Mouse (Mus musculus) heart, postnatal 14 days (tissue): ENCODE measurements around the gene Npm3. TPM values are rescaled to one million over a fixed set of nuclear protein-coding genes. Genes with fewer than 3 reads are reported as not detected.

ENCODE experiments used
- DNase-seq, 2 experiments: peaks; one replicate each; pipeline ENCODE4 v3.0.0; 2021 to 2022
- intact Hi-C: fragments of 180-260 bp; cut with DNase I; formaldehyde crosslinking; loops from one replicate; pipeline ENCODE4 v1.15.1; 2025
- total RNA-seq, 2 experiments: library from RNA; stranded (reverse); gene quantifications; 2 replicates each; pipeline ENCODE4 v1.2.3; 2021

Npm3 gene
- total RNA-seq, 2 experiments from 2014 or later = 13.0 to 18.9 TPM

DNA sequence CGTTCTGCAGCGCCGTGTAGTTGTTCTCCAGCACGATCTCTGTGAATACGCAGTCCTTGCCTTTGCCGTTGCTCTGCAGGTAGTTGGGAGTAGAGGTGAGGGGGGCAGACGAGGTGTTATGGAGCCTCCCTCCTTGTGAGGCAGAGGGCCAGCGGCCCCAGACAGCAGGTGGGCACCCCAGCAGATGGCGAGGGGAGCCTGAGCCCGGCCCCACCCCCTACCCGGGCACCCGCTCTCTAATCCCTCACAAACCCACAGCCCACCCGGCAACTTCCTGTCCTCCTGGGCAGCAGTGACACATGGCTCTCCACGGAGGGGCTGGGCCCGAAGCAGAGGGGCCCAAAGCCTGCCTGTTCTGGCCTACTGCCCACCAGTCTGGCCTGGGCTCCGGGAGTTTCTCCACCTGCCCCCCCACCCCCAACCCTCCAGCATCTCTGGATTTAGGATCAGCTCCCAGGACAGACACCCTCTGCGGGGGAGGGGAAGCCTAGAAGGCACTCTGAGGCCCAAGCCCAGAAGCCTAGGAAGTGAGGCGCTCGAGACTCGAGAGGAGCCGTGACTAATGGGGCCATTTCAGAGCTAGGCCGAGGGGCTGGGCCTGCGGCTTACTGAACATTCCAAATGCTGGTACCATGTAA lies 12.1 kb downstream of the Npm3 start:
- DNase-seq = no peak
- intact Hi-C loops = no loop called here

- intact Hi-C loops = no loop called here
- DNase-seq = peak; percentile 65 to 72
Observed at GRCm38 (mm10) chr19:45736855-45737207, 12.6 kb downstream of the Npm3 start.

- no peak for DNase-seq
- intact Hi-C loops = no loop called here
Observed at GRCm38 (mm10) chr19:45736241-45736640, 13.2 kb downstream of the Npm3 start.

DNA sequence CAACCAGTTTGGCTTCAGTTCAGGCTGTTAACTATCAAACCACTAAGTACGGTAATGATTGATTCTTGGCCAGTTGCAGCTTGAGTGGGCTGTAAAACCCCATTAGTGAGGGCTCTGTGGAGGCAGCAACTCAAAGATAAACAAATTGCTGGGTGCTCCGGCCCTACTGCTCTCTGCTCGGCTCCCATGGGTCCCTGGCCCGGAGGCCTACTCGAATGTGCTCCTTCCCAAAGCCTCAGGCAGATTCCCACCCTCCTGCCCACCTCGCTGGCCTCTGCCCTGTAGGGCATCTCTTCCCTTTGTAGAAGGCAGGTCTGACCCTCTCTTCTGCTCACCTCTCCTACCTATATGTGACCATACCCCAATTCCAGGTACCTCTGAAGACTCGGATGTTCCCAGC lies 14.6 kb downstream of the Npm3 start:
- intact Hi-C loops = no loop called here
- no peak for DNase-seq

DNA sequence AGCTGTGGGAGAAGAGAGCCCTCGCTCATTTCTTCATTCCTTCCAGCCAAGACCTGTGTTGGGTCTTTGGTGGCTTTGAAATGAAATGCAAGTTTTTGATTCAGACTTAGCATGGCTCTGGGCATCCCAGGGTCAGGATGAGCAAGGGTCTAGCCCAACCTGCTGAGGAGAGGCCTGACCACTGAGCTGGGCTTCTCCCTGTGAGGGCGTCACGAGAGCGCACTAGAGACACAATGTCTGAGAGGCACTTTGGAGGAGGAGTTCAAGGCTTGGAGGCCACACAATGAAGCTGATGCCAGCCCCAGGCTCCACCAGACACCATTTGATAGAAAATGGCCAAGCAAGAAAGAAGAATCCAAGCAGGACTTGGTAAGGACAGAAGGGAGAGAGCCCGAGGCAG lies 15.2 kb downstream of the Npm3 start:
- intact Hi-C loops = no loop called here
- DNase-seq = no peak

GRCm38 (mm10) chr19:45733564-45733963 lies 15.8 kb downstream of the Npm3 start:
- DNase-seq = no peak
- intact Hi-C loops = no loop called here

GRCm38 (mm10) chr19:45731658-45732057 lies 17.7 kb downstream of the Npm3 start:
- intact Hi-C loops = no loop called here
- no peak for DNase-seq

DNA sequence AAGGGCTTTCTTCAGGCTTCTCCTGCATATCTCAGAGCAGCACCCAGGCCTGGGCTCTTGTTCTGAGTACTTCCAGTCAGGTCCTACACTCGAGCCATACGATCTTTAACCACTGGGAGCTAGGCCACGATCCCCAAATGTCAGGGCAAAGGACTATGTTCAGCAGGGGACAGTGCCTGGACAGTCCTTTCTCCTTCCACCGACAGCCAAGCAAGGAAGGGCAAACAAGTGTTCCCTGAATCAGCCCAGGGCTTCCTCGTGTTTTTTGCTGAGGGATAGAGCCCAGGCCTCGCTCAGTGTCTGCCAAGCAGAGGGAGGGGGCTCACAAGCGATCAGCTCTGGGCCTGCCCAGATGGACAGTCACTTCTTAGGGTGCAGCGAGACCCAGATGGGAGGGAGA lies 19.3 kb downstream of the Npm3 start:
- intact Hi-C loops = no loop called here

GRCm38 (mm10) chr19:45727231-45727630 lies 22.2 kb downstream of the Npm3 start:
- intact Hi-C loops = no loop called here
- DNase-seq = no peak

More for the DNA sequence above, 19.3 kb downstream of the Npm3 start:
- no peak for DNase-seq

- intact Hi-C loops = no loop called here
- no peak for DNase-seq
Observed at GRCm38 (mm10) chr19:45725677-45726277, 23.6 kb downstream of the Npm3 start.

GRCm38 (mm10) chr19:45722188-45722587 lies 27.2 kb downstream of the Npm3 start:
- intact Hi-C loops = no loop called here
- DNase-seq = no peak

- intact Hi-C loops = no loop called here
- no peak for DNase-seq
Observed at GRCm38 (mm10) chr19:45718286-45718685, 31.1 kb downstream of the Npm3 start.

- DNase-seq = peak; percentile 29 to 64
- intact Hi-C loops = no loop called here
Observed at GRCm38 (mm10) chr19:45717493-45718220, 31.7 kb downstream of the Npm3 start.

DNA sequence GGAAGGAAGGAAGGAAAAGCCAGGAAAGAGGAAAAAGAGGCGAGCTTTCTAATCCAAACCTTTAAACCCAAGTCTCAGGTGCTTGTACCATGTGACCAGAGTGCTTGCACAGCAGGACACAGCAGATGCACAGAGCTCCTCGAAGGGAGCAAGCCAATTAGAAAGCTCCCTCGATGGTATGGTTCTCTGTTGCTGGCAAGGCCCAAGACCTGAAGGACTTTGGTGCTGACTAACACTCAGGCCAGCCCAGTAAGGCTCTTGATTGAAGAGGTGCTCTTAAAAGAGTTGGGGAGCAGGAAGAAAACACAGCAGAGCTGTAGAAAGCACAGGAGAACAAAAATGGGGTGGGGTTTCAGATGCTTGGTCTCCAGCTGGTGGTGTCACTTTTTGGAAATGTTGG lies 40.7 kb downstream of the Npm3 start:
- DNase-seq = no peak
- intact Hi-C loops = no loop called here

Other genes starting within 250 kb of the Npm3 start
- gene Poll, start 189.1 kb downstream of the Npm3 start, total RNA-seq = 1 to 10 TPM; 8.6 to 8.7 TPM
- gene Gm17018, start 189.0 kb downstream of the Npm3 start, total RNA-seq = 10 to 100 TPM; 17.1 to 20.0 TPM
- gene Fbxw4, start 89.3 kb downstream of the Npm3 start, total RNA-seq = 10 to 100 TPM; 24.3 to 24.8 TPM
- not detected for gene Fgf8, start 6.7 kb downstream of the Npm3 start, total RNA-seq
- gene Mgea5, start 34.2 kb upstream of the Npm3 start, total RNA-seq = 10 to 100 TPM; 65.7 TPM
- gene Kcnip2, start 66.5 kb upstream of the Npm3 start, total RNA-seq = 100 to 1,000 TPM; 149 to 164 TPM
- gene Armh3, start 248.9 kb upstream of the Npm3 start, total RNA-seq = 10 to 100 TPM; 12.9 to 16.5 TPM